In the genomic region with DNA sequence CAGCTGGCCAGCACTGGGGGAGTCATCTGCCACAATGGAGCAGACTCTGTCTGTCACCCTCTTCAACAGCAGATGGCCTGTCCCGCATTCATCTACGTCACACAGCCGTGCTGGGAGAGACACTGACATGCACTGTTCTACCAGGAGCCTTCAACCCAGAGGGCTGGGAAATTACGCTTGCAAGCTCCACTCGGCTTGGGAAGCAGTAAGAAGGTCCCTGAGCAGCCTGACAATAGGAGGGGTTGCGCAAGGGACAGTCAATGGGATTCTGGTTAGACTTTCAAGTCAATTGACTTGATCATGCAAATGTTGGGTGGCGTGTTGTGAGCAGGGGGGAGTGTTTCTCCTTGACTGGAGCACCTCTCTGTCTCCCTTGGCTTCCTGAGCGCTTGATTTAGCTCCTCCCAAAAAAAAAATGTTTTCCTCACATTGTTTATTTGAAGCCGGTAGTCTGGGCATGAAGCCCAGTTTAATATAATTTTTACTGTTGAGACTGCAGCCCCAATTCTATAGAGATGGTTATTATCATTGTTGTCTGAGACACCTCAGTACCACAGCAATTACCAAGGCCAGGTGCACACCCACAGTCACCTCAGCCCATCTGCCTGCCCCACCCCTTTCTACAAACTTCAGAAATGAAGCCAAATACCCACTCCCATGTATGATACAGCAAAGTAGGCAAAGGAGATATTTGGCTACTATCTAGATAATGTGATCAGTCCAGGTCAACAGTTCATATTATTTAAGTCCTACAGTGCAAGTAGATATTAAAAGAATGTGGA, we compare ENCODE assay signal across 9 mouse cellular contexts.
A peak's percentile ranks its signal among the peaks of the same experiment; 100 is the strongest.
DNase-seq lines count a peak whose midpoint lies in the region; ATAC-seq and TF ChIP-seq lines count a peak whose summit lies in the region.
"Had no signal": no experiment of that assay in that cellular context is flagged by ENCODE, and none has a peak within 500 bp of the region (broad histone marks: within the 10 kb centered on the region; RNA-seq: fewer than 3 reads in every experiment).

No protein-coding gene starts in this region.

- 23% methylated on average over 9 of the region's 9 CpGs for WGBS in hindbrain, embryonic 14.5 days
- 43% methylated on average over 9 of the region's 9 CpGs for WGBS in stomach, embryonic 15.5 days

- H3K36me3 ChIP-seq in ES-E14 (ENCODE audit: control insufficient read depth, insufficient read depth, low read length, poor library complexity, severe bottlenecking), result no peaks in the 10 kb centered on the region
- H3K36me3 ChIP-seq in hindbrain, embryonic 14.5 days (replicated peaks; ENCODE audit: control insufficient read depth, insufficient read depth), result no peaks in the 10 kb centered on the region
- no peaks in the 10 kb centered on the region for H3K36me3 ChIP-seq in stomach, embryonic 15.5 days
- H3K36me3 ChIP-seq: liver, embryonic 13.5 days had no signal

- in situ Hi-C loops in ES-E14 (cut with MboI; ENCODE audit: low sequenced_read_pairs in 2 of 2, unreplicated experiment in 2 of 2), result no loop called here

- H3K9ac ChIP-seq in ES-E14 (ENCODE audit: insufficient read depth, low read depth, low read length, poor library complexity, severe bottlenecking), result no peak overlapping the region
- no peak overlapping the region for H3K9ac ChIP-seq in hindbrain, embryonic 14.5 days
- H3K9ac ChIP-seq in stomach, embryonic 15.5 days, result no peak overlapping the region
- H3K9ac ChIP-seq: liver, embryonic 13.5 days had no signal

- ATAC-seq in hindbrain, embryonic 14.5 days (ENCODE audit: low FRiP score), result peak; percentile 68; the same call in 1 of the 2 replicates
- ATAC-seq in stomach, embryonic 15.5 days (ENCODE audit: insufficient read depth, low FRiP score, low read depth), result no peak

- no peak overlapping the region for H3K4me3 ChIP-seq in ES-E14 (ENCODE audit: insufficient read depth in 1 of 2, low read depth in 1 of 2, low read length in 2 of 2, poor library complexity in 1 of 2, severe bottlenecking in 1 of 2)
- H3K4me3 ChIP-seq in hindbrain, embryonic 14.5 days (replicated peaks; ENCODE audit: low read length), result no peak overlapping the region
- no peak overlapping the region for H3K4me3 ChIP-seq in stomach, embryonic 15.5 days (replicated peaks)
- H3K4me3 ChIP-seq: liver, embryonic 13.5 days had no signal

- DNase-seq in ES-E14 (ENCODE audit: low read depth, low spot score), result peak; percentile 47
- DNase-seq in cerebellum, adult 9-10 months, result peak; percentile 74
- peak; percentile 47 to 57 for DNase-seq in frontal cortex, adult 2 months (ENCODE audit: extremely low spot score in 1 of 2, low spot score in 1 of 2)
- DNase-seq in hindbrain, embryonic 14.5 days (ENCODE audit: low spot score), result peak; percentile 59
- peak; percentile 51 for DNase-seq in left cerebral cortex, adult 11 months (ENCODE audit: low spot score)
- DNase-seq in mesoderm, embryonic 11.5 days (ENCODE audit: low read depth, low spot score), result peak; percentile 54
- no peak for DNase-seq in urinary bladder, postnatal 14 days (ENCODE audit: low spot score)
- DNase-seq: liver, embryonic 13.5 days had no signal

- no peaks in the 10 kb centered on the region for H3K9me3 ChIP-seq in ES-E14 (ENCODE audit: control insufficient read depth, insufficient read depth, low read depth, low read length)
- H3K9me3 ChIP-seq in hindbrain, embryonic 14.5 days (ENCODE audit: control insufficient read depth, low read length), result 0 out of 2 replicates have a peak, but pooled peaks cover 3% of the 10 kb centered on the region
- H3K9me3 ChIP-seq in stomach, embryonic 15.5 days, result no peaks in the 10 kb centered on the region
- H3K9me3 ChIP-seq: liver, embryonic 13.5 days had no signal

- peaks cover 16 to 40% of the 10 kb centered on the region in 2 experiments for H3K4me1 ChIP-seq in ES-E14 (ENCODE audit: control insufficient read depth in 2 of 2, insufficient read depth in 2 of 2, low read length in 2 of 2, poor library complexity in 1 of 2)
- peaks cover 23% of the 10 kb centered on the region for H3K4me1 ChIP-seq in hindbrain, embryonic 14.5 days (replicated peaks; ENCODE audit: control insufficient read depth, insufficient read depth, low read length)
- H3K4me1 ChIP-seq in stomach, embryonic 15.5 days, result peaks cover 25% of the 10 kb centered on the region

- H3K27me3 ChIP-seq in hindbrain, embryonic 14.5 days (ENCODE audit: control insufficient read depth, insufficient read depth, low read length), result no peaks in the 10 kb centered on the region
- H3K27me3 ChIP-seq in stomach, embryonic 15.5 days (replicated peaks), result no peaks in the 10 kb centered on the region
- H3K27me3 ChIP-seq: liver, embryonic 13.5 days had no signal

- peak overlapping the region; percentile 19 for H3K4me2 ChIP-seq in hindbrain, embryonic 14.5 days (replicated peaks)
- H3K4me2 ChIP-seq in stomach, embryonic 15.5 days, result 0 out of 2 replicates have a peak overlapping the region, but pooled peaks have one; percentile 21
- H3K4me2 ChIP-seq: liver, embryonic 13.5 days had no signal

- H3K27ac ChIP-seq in ES-E14 (ENCODE audit: insufficient read depth, low read depth, low read length, poor library complexity, severe bottlenecking), result no peak overlapping the region
- peak overlapping the region; percentile 54 for H3K27ac ChIP-seq in hindbrain, embryonic 14.5 days
- H3K27ac ChIP-seq in stomach, embryonic 15.5 days, result peak overlapping the region; percentile 48
- H3K27ac ChIP-seq: liver, embryonic 13.5 days had no signal

TF ChIP-seq in ES-E14, 5 proteins besides CTCF, POLR2A, EP300 and RAD21:
- TF ChIP-seq ZNF384 (IDR thresholded peaks at IDR 0.05; ENCODE audit: low read depth, low read length), result no peak
- no peak for TF ChIP-seq CHD2 (IDR thresholded peaks at IDR 0.05; ENCODE audit: low read depth, low read length)
- no peak for TF ChIP-seq HCFC1 (IDR thresholded peaks at IDR 0.05; ENCODE audit: borderline replicate concordance, insufficient read depth, low read length)
- TF ChIP-seq MAFK (IDR thresholded peaks at IDR 0.05; ENCODE audit: insufficient read depth, low read depth, low read length), result no peak
- TF ChIP-seq ZC3H11A (IDR thresholded peaks at IDR 0.05; ENCODE audit: borderline replicate concordance, low read depth, low read length), result no peak
TF ChIP-seq in ES-E14: peak in this region for 0.
